Mouse (Mus musculus): ENCODE results near the gene Nemp1.

The Nemp1 gene

DNA sequence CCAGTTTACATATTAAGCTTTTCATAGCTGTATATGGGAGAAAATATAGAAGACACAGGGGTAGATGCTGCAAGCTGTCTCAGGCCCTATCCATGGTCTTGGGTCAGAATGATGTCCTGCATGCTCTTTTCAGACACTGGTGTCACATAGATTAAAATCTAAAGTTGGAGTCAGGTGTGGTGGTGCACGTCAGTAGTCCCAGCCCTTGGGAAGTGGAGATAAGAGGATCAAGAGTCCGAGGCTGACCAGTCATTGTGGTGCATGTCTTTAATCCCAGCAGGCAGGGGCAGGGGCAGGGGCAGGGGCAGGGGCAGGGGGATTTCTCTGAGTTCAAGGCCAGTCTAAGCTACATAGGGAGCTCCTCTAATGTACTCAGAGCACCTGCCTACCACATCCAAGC is 20.9 kb upstream of the Nemp1 start:
- no peak for DNase-seq

DNA sequence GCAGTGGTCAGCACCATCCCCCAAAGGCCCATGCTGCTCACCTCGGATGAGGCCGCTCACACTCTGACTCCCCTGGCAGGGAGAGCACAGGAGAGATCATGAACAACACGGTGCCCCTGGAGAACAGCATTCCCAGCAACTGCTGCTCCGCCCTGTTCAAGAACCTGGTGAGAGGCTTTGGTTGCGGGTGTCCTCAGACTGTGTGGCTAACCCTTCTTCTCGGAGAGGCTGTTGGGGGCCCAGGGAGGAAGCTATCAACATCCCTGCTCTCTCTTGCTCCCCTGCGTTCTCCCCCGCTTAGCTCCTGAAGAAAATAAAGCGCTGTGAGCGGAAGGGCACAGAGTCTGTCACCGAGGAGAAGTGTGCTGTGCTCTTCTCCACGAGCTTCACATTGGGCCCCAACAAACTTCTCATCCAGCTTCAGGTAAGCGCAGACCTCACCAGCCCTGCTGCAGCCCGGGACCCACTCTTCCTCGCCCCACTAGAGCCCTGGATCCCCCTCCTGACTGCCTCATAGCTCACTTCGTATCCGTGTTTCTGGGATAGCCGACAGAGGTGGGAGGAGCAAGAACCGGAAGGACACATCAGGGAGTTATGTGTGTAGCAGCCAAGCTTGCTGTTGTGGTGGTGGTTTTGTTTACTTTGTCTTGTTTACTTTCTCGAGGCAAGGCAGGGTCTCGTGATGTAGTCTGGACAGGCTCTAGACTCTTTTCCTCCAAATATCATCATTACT is 13.6 kb upstream of the Nemp1 start:
- DNase-seq: no peak

DNA sequence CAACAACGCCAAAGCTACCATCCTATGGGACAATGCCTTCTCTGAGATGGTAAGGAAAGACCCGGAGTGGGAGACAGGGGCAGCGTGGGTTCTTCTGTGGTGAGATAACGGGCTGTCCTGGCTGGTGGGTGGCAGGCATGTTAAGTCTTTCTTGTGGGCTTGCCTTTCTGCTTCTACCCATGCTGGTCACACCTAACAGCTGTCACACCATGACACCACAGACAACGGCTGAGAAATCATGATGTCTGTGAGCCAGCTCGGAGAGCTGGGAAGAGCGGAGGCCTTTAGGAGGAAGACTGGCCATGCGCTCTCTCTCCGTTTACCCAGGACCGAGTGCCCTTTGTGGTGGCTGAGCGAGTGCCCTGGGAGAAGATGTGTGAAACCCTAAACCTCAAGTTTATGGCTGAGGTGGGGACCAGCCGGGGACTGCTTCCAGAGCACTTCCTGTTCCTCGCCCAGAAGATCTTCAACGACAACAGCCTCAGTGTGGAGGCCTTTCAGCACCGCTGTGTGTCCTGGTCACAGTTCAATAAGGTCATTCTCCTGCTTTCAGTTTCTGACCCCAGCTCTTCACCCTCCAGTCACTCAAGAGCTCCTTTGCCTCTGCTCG is 11.6 kb upstream of the Nemp1 start:
- no peak for DNase-seq

DNA sequence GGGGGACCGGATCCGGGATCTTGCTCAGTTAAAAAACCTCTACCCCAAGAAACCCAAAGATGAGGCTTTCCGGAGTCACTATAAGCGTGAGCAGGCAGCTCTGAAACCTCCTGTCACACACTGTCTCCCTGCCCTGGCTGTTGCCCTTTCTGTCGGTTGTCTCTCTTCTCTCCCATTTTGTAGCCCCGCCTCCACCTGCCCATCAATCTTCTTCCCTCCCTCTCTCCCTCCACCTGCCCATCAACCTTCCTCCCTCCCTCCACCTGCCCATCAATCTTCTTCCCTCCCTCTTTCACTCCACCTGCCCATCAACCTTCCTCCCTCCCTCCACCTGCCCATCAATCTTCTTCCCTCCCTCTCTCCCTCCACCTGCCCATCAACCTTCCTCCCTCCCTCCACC is 9.1 kb upstream of the Nemp1 start:
- DNase-seq: peak in 1 of 2 experiments; percentile 1

DNA sequence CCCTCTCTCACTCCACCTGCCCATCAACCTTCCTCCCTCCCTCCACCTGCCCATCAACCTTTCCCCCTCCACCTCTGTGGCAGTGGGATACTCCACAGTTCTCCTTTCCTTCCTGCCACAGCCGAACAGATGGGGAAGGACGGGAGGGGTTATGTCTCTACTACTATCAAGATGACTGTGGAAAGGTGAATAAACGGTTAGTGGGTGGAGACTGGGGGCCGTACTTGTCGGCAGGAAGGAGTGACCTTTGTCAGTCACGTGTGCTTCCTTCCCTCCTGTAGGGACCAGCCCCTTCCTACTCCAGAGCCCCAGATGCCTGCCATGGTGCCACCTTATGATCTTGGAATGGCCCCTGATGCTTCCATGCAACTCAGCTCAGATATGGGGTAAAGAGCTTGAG is 8.6 kb upstream of the Nemp1 start:
- DNase-seq: no peak

DNA sequence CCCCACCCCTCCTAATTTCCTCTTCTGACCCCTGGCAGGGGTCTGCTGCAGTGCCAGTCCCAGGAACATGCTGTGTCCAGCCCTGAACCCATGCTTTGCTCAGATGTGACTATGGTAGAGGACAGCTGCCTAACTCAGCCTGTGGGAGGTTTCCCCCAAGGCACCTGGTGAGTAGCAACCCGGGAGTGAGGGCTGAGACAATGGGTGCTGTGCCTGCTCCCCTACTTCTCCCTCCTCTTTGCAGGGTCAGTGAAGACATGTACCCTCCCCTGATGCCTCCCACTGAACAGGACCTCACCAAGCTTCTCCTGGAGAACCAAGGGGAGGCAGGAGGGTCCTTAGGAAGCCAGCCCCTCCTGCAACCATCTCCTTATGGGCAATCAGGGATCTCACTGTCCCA is 7.2 kb upstream of the Nemp1 start:
- DNase-seq: peak in 1 of 2 experiments; percentile 18

DNA sequence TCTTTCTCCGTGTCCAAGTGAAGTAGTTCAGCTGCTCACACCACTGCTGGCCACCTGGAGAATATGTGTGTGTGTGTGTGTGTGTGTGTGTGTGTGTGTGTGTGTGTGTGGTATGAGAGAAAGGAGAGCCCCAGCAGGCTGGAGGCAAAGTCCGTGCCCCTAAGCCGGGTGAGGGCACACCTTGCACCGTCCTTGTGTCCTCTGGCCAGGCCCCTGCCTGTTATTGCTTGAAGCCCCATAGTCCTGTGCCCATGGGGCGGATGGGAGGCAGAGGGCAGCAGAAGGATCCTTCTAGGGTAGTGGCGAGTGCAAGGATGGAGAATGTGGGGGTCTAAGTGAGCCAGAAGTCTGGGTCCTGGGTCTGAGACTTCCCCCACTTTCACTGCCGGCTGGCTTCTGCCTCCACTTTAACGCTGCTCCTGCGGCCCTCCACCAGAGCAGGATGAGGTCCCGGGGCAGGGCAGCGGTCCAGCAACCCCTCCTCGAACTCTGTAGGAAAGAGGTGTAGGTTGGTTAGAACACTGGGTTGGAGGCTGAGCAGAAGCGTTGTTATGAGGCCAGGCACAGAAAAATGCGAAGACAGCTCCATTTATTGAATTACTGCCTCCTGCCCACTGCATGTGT is 5.3 kb upstream of the Nemp1 start:
- DNase-seq: peak in 1 of 2 experiments; percentile 62

DNA sequence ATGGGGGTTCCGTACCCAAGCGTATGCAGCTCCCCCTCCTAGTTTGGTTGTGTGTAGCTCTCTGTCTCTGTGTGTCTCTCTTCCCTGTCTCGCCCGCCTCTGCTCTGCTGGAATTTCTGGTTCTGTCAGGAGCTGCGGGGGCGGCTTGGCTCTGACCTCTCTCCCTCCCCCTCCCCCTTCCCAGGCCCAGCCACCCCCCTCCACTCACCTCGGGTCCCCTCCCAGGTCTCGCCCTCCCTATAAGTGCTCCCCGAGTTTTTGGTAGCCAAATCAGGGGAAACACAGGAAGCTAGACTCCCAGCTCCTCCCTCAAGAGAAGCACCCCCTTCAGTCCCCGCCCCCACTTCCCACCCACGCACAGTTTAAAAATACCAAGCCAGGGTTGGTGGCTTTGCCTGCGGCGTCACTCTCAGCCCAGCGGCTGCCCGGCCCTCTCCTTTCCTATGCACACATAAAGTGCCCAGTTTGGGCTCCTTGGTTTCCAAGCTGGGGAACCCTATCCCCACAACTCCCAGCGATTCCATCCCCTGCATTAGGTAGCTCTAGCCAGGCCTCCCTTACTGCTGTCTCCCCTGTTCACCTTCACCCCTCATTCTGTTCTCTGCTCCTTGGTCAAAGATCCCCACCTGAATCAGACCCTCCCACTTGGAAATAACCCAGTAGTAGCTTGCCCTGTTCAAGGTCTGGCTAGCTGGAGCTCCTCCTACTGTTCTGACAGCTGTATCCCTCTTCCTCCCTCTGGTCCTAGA is 4.6 kb upstream of the Nemp1 start:
- DNase-seq: peak; percentile 79 to 86

DNA sequence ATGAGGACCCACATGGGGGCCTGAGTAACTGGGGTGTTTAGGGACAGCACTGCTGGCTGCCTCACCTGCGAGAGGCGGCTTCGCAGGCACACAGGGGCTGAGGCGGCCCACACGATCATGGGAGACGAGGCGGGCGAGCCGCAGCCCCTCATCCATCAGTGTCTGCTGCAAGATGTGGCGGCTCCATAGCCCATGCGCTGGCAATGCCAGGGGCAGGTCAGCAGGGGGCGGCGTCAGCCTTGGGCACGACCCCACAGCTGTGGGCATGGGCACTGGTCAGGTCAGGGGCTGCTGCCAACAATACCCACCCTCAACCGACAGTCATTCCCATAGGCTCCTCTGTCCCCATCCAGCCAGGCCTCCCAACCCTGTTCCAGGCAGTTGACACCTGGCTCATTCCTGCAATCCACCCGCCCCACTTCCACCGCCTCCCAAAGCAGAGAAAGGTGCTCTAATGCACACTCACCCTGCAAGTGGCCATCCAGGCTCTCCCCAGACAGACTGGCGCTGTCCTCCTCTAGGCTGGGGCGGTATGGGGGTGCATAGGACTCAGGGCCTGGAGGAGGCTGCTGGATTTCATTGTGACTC is 3.9 kb upstream of the Nemp1 start:
- peak; percentile 60 to 67 for DNase-seq

DNA sequence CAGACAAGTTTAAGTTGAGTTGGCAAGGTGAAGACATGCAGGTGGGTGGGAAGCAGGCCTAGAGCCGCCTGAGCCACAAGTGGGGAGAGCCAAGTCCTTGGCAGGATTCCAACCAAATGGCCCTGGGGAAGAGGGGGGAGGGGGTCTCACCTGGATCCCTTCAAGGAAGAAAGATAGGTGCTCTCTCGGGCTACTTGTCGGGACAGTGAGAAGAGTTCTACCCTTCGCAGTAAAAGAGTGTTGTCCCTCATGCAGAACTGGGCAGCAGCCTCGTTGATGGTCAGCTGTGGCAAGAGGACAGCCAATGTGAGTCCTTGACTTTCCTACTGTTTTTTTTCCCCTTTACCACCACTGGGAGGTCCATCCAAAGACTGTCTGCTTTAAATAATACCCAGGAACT is 3.1 kb upstream of the Nemp1 start:
- DNase-seq: peak; percentile 38 to 50

DNA sequence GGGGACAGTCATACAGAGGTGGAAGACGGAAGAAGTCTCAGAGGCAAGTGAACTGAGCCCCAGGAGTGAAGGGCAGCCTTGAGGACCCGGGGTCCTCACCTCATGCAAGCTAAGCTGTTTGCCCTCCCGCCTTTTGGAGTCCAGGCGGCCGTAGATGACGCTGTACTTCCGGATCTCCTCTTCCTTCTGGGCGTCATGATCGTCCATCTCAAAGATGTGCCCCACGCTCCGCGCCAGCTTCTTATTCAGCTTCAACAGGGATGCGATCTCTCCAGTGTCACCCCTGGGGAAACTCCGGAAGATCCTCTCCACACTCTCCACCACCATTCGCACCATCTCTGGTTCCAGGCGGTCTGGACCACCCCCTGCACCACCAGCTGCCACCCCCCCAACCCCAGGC is 2.5 kb upstream of the Nemp1 start:
- DNase-seq: peak; percentile 27 to 29

DNA sequence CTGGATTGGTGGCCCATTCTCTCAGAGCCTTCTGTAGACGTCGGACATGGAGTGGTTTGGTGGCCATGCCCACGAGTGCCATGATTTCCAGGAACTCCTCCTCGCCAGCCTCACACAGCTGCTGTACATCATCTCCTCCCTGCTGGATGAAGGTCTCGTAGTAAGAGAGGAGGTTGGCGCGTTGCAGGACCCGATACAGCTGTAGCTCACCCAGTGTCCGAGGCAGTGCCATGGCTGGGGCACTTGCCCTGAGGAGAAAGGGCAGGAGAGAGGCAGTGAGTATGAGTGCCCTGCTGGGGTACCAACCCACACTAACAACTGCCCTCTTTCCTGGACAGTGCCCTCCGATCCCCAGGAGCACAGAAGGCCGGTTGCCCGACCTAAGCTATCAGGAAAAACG is 1.8 kb upstream of the Nemp1 start:
- peak; percentile 18 to 24 for DNase-seq

DNA sequence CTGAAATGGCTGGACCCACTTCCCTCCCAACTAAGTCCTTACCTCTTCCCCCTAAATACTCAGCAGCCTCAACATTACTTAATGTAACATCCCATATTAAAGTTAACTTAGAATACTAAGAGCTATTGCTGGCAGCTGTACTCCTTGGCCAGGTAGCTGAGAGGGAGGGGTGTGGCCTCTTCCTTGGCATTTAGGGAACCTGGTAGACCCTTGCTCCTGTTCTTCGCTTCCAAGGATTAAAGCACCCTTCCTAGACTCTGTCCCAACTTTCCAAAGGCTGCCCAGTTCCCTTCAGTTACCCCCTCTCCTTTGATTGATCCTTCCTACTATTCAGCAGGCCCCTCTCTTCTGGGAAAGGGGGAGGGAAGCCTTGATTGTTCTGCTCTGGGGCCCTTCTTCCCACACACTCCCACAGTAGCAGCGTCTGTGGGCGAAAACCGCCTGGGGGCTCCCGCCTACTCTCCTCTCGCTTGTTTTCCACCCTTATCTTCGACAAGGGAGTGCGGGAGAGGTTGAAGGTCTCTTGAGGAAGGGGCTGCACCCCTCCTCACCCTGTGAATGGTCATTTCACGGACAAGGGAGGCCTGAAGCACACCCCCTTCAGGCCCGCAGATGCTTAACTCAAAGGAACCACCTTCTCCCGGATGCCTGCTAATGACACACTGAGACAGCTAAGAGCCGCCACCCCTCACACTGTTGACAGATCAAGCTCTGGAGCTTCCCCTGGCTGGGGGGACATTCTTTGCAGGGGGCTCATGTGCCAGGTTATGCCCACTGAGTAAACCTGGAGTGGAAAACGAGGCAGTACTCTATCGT is 1.1 kb upstream of the Nemp1 start:
- peak; percentile 44 to 46 for DNase-seq

DNA sequence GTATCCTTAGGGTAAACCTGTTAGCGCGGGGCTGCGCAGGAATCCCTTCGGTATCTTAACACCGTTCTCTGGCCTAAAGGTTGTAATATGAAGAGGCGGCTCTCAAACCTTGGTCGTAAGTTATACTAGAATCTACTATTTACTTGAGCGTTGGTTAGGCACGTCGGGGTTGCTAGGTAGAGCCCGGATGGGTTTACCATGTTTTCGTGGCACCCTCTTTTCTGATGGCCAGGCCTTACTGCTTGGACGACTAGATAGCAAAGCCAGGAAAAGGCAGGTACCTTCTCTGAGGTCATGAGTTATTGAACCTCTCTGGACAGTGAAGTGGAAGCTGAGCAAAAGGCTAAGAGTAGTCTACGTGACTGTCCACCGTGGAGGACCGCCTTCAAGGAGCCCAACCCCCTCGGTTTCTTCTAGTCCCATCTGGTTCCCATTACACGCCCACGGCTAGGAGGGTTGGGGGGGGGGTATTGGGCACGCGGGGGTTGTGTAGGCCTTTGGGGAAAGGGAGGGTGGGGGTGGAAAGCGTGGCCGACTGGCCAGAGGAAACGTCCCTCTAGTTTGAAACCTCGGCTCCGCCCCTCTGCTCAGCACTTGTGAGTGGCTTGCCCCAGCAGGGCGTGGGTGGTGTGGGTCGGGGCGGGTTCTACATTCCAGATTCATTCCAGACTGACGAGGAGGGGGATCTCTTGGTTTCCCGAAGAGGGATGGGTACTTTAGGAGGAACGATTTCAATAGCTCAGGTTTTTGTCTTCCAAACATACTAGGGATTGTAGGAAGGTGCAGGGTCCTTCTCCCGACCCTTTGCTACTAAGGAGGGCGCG is 780 bp downstream of the Nemp1 start:
- DNase-seq: peak; percentile 75 to 85

DNA sequence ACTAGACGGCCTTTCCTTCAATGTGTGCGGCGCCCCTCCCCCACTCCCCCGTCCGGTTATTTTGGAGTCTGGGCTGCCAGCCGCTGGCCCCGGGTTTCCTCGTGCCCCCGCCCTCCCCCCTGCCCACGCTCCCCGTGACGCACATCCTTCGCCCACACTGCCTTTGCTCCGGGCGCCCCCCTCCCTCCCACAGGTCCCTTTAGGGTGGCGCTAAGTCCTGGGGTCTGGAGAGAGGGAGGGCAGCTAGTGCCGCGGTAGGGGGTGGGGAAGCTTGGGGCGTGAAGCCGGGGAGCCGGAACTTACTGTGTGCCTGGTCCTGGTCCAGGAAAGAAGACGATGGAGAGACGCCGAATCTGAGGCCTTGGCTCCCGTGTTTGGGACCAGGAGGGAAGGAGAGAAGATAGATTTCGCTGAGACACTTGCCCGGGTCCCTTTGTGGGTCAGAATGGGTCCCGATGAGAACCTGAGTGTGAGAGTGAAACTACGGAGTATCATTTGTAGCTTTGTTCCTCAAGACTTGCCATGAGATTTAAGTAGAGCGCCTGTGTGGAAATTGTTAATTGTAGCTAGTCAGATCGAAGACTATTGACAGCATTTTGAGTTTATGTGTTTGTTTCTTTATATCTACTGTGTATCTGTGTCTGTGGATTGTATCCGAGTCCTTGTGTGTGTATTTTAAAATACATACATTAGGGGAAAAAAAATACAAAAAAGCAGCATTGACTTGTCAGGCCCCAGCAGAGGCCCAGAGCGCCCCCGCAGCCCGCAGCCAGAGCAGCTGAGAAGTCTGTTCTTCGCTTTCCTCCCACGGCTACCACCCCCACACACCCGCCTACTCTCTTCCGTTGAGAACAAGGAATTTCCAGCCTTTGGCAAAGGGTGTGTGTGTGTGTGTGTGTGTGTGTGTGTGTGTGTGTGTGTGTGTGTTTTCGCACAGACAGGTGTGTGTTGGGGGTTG is 1.7 kb downstream of the Nemp1 start, which contains the start of gene Nab2:
Gene Nab2 (minus strand): TSS at position 476 of the 958 bp plus-strand sequence.
- peak; percentile 78 to 86 for DNase-seq

DNA sequence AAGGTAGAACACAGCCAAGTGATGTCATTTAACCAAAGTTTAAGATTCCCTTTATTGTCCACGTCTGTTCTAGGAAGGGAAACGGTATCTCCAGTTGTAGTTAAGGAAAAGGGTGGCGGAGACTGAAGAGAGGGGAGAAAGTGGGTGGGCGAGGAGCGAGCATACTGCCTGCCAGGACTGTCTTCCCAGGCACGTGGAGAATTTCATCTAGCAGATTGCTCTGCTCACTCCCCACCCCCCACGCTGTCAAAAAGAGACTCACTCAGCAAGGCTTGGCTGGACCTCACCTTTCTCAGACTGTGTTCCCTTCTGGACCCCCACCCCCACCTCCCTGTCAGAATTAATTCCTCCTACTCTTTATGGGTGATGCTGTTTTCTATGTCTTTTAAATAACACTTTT is 2.5 kb downstream of the Nemp1 start:
- peak; percentile 56 to 62 for DNase-seq

DNA sequence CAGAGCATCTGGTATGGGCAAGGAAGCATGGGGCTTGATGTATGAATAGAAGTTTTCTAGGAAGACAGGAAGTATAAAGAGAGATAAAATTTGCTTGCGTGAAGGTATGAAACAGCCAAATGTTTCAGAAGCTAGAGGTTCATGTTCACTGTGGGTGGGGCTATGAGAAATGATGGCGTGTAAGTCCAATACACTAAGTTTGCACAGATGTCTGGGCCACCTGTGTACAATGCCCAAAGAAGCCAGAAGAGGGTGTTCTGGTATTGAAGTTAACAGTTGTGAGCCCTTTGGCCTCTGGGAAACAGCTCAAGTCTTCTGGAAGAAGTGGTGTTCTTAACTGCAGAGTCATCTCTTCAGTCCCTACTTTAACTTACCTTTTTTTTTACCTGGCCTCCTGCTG is 3.5 kb downstream of the Nemp1 start:
- DNase-seq: no peak

DNA sequence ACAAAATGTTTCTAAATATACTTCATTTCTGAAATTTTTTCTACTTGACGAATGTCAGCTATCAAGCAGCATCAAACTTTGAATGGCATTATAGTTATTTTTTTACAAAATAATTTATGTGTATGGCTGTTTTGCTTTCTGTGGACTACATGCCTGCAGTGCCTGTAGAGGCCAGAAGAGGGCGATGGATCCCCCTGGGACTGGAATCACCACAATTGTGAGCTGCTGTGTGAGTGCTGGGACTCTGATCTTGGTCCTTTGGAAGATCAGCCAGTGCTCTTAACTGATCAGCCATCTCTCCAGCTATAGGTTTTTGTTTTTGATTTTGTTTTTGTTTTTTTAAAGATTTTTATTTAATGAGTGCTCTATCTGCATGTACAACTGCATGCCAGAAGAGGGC is 4.6 kb downstream of the Nemp1 start:
- DNase-seq: peak; percentile 34 to 55

DNA sequence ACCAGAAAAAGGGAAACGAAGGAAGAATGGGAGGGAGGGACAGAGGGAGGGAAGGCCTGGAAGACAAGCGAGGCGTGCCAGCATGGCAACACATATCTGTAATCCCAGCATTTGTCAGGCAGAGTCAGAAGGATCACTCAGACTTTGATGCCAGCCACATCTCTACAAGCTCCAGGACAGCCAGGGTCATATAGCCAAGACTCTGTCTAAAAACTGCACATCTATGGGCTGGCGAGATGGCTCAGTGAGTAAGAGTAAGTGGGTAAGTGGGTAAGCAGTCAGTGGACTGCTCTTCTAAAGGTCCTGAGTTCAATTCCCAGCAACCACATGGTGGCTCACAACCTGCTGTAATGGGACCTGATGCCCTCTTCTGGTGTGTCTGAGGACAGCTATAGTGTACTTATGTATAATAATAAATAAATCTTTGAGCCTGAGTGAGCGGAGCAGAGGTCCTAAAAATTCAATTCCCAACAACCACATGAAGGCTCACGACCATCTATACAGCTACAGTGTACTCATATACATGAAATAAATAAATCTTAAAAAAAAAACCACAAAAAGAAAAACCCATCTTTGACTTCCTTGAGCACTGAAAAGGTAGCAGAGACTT is 7.5 kb downstream of the Nemp1 start:
- DNase-seq: no peak

Measured in cerebellum, postnatal 25 days (tissue).